Mouse (Mus musculus) adrenal gland, postnatal 36 days (tissue): ENCODE data around the gene Vmn1r43. TPM values are rescaled to one million over a fixed set of nuclear protein-coding genes. Genes with fewer than 3 reads are reported as not detected.
"Not testable (repeated sequence)": the region's sequence is repeated elsewhere in the genome, so short reads cannot be mapped to it uniquely, and the experiment has no call there.

Experiments
- DNase-seq, 2 experiments: peaks; one replicate each; pipeline ENCODE4 v3.0.0; 2021; ENCODE audit warnings: mixed read lengths in 1 of 2
- long read RNA-seq, 2 experiments: library from polyadenylated mRNA; stranded (forward); transcript quantifications; one replicate each; pipeline ENCODE4 v2.0.0; 2021; ENCODE audit warnings: borderline sequencing depth in 2 of 2
- total RNA-seq, 2 experiments: library from RNA; stranded (reverse); gene quantifications; 2 replicates each; pipeline ENCODE4 v1.2.3; 2021

The Vmn1r43 gene
- not detected for total RNA-seq
- long read RNA-seq, experiment 1 = 0 reads
- long read RNA-seq, experiment 2 = 0 reads

DNA sequence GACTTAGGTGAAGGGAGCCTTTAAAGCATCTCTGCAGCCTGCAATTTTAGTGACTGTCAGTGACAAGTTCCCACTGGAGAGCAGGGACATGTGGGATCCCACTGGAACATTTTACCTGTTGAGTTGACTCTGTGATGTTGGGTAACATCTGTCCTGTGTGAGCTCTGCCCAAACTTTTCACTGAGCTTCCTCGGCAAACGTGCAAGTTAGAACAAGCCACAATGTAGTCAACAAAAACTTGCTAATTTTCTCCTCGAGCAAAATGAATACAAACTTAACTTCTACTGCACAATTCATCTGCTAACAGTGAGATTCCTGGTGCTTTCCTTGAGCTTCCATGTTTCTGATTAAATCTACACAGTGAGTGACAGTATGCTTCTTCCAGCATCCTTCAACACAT is at the start of gene Vmn1r43, which contains the start of gene Vmn1r42:
TSS of gene Vmn1r43 (minus strand) at position 101 of the 400 bp plus-strand sequence.
TSS of gene Vmn1r42 (minus strand) at position 101 of the 400 bp plus-strand sequence.
- not testable (repeated sequence) for DNase-seq

DNA sequence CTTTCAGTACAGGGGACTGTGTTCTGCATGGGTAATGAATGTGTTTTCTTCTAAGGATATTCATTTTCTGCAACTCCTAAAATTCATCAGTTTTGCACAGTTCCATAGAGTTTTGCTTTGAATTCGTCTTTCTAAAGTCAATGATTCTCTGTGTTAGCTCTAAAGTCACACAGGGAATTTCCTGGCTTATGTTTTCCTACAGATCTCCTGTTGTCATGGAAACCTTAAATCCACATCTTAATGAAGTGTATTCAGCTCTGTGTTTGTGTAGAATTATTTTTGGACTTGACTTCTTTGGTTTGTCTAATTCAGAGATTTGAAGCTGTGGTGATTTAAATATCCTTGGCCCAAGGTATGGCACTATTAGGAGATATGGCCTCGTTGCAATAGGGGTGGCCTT is 7.6 kb upstream of the Vmn1r43 start:
- DNase-seq = no peak

DNA sequence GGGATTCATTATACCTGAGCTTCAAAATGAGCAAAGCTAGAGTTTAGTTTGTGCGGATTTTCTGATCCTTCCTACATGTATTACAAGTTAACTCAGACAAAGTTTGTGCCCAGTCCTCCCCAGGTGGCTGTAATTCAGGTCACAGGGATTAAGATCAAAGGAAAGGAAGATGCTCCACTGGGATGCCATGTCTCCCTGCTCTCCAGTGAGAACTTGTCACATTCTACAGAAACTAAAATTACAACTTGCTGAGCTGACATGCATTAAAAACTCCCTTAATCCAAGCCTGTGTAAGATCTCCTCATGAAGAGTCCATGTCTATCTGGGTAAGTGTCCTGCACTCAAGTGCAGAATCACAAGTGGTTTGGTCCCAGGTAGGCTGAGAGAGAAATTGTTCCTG is 7.1 kb upstream of the Vmn1r43 start, which contains the start of gene Vmn1r44:
TSS of gene Vmn1r44 (plus strand) at position 301 of the 400 bp plus-strand sequence.
- DNase-seq = no peak

DNA sequence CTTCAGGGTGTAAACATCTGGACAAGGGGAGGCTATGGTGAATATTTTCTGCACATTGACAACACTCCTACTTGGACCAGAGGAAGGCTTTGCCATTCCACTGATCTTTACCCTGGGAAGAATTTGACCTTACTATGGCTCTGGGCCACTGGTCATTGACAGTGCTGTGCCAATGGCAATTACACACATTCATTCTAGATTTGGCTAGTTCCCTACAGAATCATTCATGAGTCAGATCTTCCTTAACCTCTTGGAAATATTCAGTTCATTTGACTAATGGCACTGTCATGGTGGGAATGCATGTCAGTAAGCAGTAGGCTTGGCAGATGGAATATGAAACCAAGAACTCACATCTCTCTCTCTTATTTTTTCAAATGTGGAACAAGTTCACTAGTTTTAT is 4.7 kb upstream of the Vmn1r43 start:
- no peak for DNase-seq

DNA sequence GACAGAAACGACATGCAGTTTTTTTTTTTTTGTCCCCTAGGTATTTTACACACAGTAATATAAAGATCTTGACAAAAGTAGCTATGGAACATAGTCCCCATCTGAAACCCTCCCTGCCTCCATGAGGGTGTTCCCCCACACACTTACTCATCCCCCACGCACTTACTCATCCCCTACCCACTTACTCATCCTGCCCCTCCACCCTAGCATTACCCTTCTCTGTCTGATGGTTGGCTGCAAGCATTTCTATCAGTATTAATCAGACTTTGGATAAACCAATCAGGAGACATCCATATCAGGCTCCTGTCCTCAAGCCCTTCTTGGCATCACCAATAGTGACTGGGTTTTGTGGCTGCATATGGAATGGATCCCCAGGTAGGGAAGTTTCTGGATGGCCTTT is 750 bp upstream of the Vmn1r43 start:
- DNase-seq = peak in 1 of 2 experiments; percentile 3

DNA sequence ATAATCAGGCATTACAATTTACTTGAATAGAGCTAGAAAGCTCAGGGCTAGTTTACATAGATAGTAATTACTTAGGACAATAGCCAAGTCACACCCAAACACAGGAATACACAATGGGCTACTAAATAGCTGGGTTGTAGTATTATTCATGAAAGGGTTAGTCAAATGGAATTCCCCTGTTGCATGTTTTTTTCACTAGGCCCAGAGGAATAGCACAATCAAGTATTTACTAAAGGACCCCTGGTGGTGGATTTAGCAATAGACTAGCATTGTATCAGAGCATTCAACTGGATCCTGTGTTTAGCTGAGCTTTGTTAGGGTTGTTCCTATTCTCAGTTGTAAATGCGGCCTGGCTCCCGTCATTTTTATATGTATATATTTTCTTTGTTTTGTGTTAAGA is 8.2 kb downstream of the Vmn1r43 start:
- no peak for DNase-seq

DNA sequence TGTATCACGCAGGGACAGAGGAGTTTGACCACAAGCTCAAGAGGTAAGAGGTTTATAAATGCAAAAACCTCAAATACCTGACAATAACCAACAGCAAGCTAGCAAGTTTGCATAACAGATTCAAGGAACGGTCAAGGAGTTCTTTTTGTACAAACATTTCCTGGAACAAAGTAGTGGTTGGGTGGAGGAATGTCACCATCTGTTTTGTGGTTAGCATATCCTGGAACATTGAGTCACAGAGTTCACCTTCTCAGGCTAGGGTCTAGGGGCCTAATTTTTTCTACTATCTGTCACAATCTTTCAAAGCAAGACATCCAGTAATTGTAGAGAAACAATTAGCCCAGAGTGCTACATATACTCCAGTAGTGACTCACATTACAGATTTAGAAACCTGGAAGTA is 8.9 kb downstream of the Vmn1r43 start:
- DNase-seq = no peak

DNA sequence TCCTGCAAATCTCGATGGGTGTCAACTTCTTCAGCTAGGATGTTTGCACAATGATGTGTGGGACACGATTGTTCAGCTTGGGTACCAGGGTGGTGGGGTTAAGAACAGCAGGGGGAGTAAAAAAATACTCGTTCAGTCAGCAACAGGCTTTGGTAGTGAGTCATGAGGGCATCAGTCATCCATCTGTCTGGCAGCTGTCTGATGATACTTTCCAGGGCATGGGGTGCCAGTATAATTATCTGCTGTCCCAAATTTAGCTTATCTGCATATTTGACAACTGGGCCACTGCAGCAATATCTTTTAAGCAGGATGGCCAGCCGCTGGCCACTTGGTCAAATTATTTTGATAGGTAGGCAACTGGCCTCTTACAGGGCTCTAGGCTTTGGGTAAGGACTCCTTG is 12.4 kb downstream of the Vmn1r43 start:
- no peak for DNase-seq

DNA sequence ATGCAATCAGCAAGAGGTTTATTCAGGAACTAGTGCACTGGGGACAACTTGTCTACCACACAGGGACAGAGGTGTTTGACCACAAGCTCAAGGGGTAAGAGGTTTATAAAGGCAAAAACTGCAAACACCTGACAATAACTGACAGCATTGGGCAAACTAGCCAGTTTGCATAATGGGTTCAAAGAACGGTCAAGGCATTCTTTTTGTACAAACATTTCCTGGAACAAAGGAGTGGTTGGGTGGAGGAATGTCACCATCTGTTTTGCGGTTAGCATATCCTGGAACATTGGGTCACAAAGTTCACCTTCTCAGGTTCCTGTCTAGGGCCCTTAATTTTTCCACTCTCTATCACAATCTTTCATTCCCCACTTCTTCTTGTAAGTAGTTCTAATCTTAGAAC is 16.4 kb downstream of the Vmn1r43 start:
- DNase-seq = no peak

DNA sequence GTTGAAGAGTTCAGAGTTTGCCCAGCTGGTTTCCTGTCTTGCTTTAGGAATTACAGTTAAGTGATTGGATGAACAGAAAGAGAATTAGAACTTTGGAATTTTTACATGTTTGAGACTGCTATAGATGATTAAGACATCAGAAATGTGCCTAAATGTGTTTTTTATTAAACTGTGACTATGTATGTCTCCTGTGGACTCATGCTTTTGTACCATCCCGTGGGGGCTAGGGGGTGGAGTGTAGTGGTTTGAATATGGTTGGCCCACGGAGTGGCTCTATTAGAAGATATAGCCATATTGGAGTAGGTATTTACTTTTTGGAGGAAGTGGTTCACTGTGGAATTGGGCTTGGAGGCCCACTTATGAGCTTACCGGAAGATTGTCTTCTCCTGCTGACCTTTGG is 18.7 kb downstream of the Vmn1r43 start:
- DNase-seq = no peak

Other genes starting within 250 kb of the Vmn1r43 start
- 10 to 100 TPM in 1 of 2 experiments, 1 to 10 TPM in 1; 9.4 to 15.5 TPM for gene Txnrd3, start 232.4 kb downstream of the Vmn1r43 start, total RNA-seq
- not detected for gene Vmn1r40, start 168.9 kb downstream of the Vmn1r43 start, total RNA-seq
- not detected for gene Vmn1r41, start 135.6 kb downstream of the Vmn1r43 start, total RNA-seq
- not detected for gene Vmn1r42, start within 50 bp of the Vmn1r43 start, total RNA-seq
- not detected for gene Vmn1r44, start 7.2 kb upstream of the Vmn1r43 start, total RNA-seq
- gene Vmn1r45, start 64.2 kb upstream of the Vmn1r43 start, total RNA-seq = not detected
- gene Vmn1r46, start 92.9 kb upstream of the Vmn1r43 start, total RNA-seq = not detected
- not detected for gene Vmn1r47, start 139.7 kb upstream of the Vmn1r43 start, total RNA-seq
- not detected for gene Vmn1r48, start 160.4 kb upstream of the Vmn1r43 start, total RNA-seq
- not detected for gene Vmn1r49, start 202.1 kb upstream of the Vmn1r43 start, total RNA-seq
- gene Vmn1r50, start 225.0 kb upstream of the Vmn1r43 start, total RNA-seq = not detected
- not detected for gene Vmn1r51, start 246.2 kb upstream of the Vmn1r43 start, total RNA-seq